Mouse (Mus musculus) heart, embryonic 10.5 days (tissue): ENCODE data around the gene Mgea5. TPM values are rescaled to one million over a fixed set of nuclear protein-coding genes. Genes with fewer than 3 reads are reported as not detected.

Source experiments
- DNase-seq: peaks from one replicate; pipeline ENCODE4 v3.0.0-alpha.2; 2017; ENCODE audit warnings: low spot score
- H3K27ac ChIP-seq: fragments of 300-500 bp; sonication (generic); 2 replicates; pipeline ENCODE4 v1.5.1; 2016; ENCODE audit warnings: mild to moderate bottlenecking
- H3K27me3 ChIP-seq: fragments of 300-500 bp; sonication (generic); 2 replicates; pipeline ENCODE4 v1.6.1; 2016; ENCODE audit warnings: mild to moderate bottlenecking; ENCODE audit not compliant: poor library complexity, insufficient read depth, severe bottlenecking
- H3K36me3 ChIP-seq: fragments of 300-500 bp; sonication (generic); 2 replicates; pipeline ENCODE4 v1.6.1; 2016; ENCODE audit warnings: mild to moderate bottlenecking, moderate library complexity
- H3K4me1 ChIP-seq: fragments of 300-500 bp; sonication (generic); 2 replicates; pipeline ENCODE4 v1.6.1; 2016; ENCODE audit warnings: mild to moderate bottlenecking
- H3K4me3 ChIP-seq: fragments of 300-500 bp; sonication (generic); 2 replicates; pipeline ENCODE4 v1.5.1; 2016; ENCODE audit warnings: mild to moderate bottlenecking, moderate library complexity
- H3K9me3 ChIP-seq: fragments of 300-500 bp; sonication (generic); 2 replicates; pipeline ENCODE4 v1.6.1; 2016; ENCODE audit warnings: mild to moderate bottlenecking, moderate library complexity
- WGBS: fragments of 180-500 bp; shearing (Covaris S2); methylation state at CpG from one replicate; pipeline ENCODE4 v1.1.7; 2016; 5-methylcytosine and 5-hydroxymethylcytosine counted together
- polyA plus RNA-seq: library from polyadenylated mRNA; unstranded; fragments of >200 nt; fragmentation: Nextera tagmentation; extraction: Ambion mirVana; gene quantifications from 2 replicates; pipeline ENCODE4 v1.2.1, GENCODE M21; 2016

Gene Mgea5
- polyA plus RNA-seq, 1 experiment from 2014 or later = 52.5 TPM

- Histone ChIP-seq H3K27me3 (peaks cover 86% of the 10 kb centered on the region), H3K27ac (no peak overlapping the region), H3K4me1 (peaks cover 32% of the 10 kb centered on the region), H3K4me3 (no peak overlapping the region), H3K9me3 (no peaks in the 10 kb centered on the region), H3K36me3 (no peaks in the 10 kb centered on the region)
- WGBS = 5% methylated on average over 10 of the region's 10 CpGs
- DNase-seq = no peak
Observed at GRCm38 (mm10) chr19:45733564-45733963, 50.1 kb downstream of the Mgea5 start.

GRCm38 (mm10) chr19:45731658-45732057, 52.0 kb downstream of the Mgea5 start:
- Histone ChIP-seq H3K36me3 (no peaks in the 10 kb centered on the region), H3K4me1 (peaks cover 22% of the 10 kb centered on the region), H3K4me3 (no peak overlapping the region), H3K9me3 (no peaks in the 10 kb centered on the region), H3K27me3 (peaks cover 81% of the 10 kb centered on the region), H3K27ac (no peak overlapping the region)
- no peak for DNase-seq
- WGBS = 64% methylated on average over 7 of the region's 7 CpGs

- peaks cover 26% of the 10 kb centered on the region for H3K4me1 ChIP-seq
- peaks cover 77% of the 10 kb centered on the region for H3K27me3 ChIP-seq
- DNase-seq = no peak
- no peak overlapping the region for H3K27ac ChIP-seq
- H3K36me3 ChIP-seq = no peaks in the 10 kb centered on the region
- WGBS = 71% methylated on average over 8 of the region's 8 CpGs
- H3K9me3 ChIP-seq = no peaks in the 10 kb centered on the region
- H3K4me3 ChIP-seq = no peak overlapping the region
Observed at GRCm38 (mm10) chr19:45730042-45730441, 53.6 kb downstream of the Mgea5 start.

- Histone ChIP-seq H3K9me3 (no peaks in the 10 kb centered on the region), H3K36me3 (no peaks in the 10 kb centered on the region), H3K27ac (no peak overlapping the region), H3K4me1 (peaks cover 9% of the 10 kb centered on the region), H3K27me3 (peaks cover 50% of the 10 kb centered on the region), H3K4me3 (no peak overlapping the region)
- DNase-seq = no peak
- 64% methylated on average over 10 of the region's 10 CpGs for WGBS
Observed at GRCm38 (mm10) chr19:45727231-45727630, 56.4 kb downstream of the Mgea5 start.

- peak overlapping the region; percentile 4; the same call in 1 of the 2 replicates for H3K27ac ChIP-seq
- H3K4me1 ChIP-seq = peaks cover 9% of the 10 kb centered on the region
- peaks cover 38% of the 10 kb centered on the region for H3K27me3 ChIP-seq
- H3K9me3 ChIP-seq = no peaks in the 10 kb centered on the region
- 26% methylated on average over 14 of the region's 14 CpGs for WGBS
- no peak for DNase-seq
- 0 out of 2 replicates have a peak overlapping the region, but pooled peaks have one; percentile 16 for H3K4me3 ChIP-seq
- H3K36me3 ChIP-seq = no peaks in the 10 kb centered on the region
Observed at GRCm38 (mm10) chr19:45725677-45726277, 57.9 kb downstream of the Mgea5 start.

- Histone ChIP-seq H3K4me1 (peaks cover 17% of the 10 kb centered on the region), H3K4me3 (no peak overlapping the region), H3K27me3 (peaks cover 33% of the 10 kb centered on the region), H3K27ac (no peak overlapping the region), H3K36me3 (no peaks in the 10 kb centered on the region), H3K9me3 (no peaks in the 10 kb centered on the region)
- DNase-seq = no peak
- WGBS = 69% methylated on average over 5 of the region's 5 CpGs
Observed at GRCm38 (mm10) chr19:45722188-45722587, 61.4 kb downstream of the Mgea5 start.

- no peak for DNase-seq
- H3K27ac ChIP-seq = no peak overlapping the region
- peak overlapping the region; percentile 37; the same call in 1 of the 2 replicates for H3K4me3 ChIP-seq
- H3K4me1 ChIP-seq = 0 out of 2 replicates have a peak, but pooled peaks cover 16% of the 10 kb centered on the region
- whole genome bisulfite sequencing = 65% methylated on average over 3 of the region's 3 CpGs
- H3K9me3 ChIP-seq = no peaks in the 10 kb centered on the region
- peaks cover 24% of the 10 kb centered on the region; the same call in 1 of the 2 replicates for H3K27me3 ChIP-seq
- H3K36me3 ChIP-seq = no peaks in the 10 kb centered on the region
Observed at GRCm38 (mm10) chr19:45718286-45718685, 65.4 kb downstream of the Mgea5 start.

GRCm38 (mm10) chr19:45717493-45718220, 66.0 kb downstream of the Mgea5 start:
- Histone ChIP-seq H3K4me1 (0 out of 2 replicates have a peak, but pooled peaks cover 16% of the 10 kb centered on the region), H3K27ac (peak overlapping the region; percentile 19; the same call in 1 of the 2 replicates), H3K27me3 (peaks cover 24% of the 10 kb centered on the region; the same call in 1 of the 2 replicates), H3K9me3 (no peaks in the 10 kb centered on the region), H3K36me3 (no peaks in the 10 kb centered on the region), H3K4me3 (peak overlapping the region; percentile 37)
- WGBS = 8% methylated on average over 16 of the region's 16 CpGs
- DNase-seq = no peak

- no peak overlapping the region for H3K27ac ChIP-seq
- 69% methylated on average over 3 of the region's 3 CpGs for WGBS
- H3K27me3 ChIP-seq = no peaks in the 10 kb centered on the region
- no peak for DNase-seq
- H3K9me3 ChIP-seq = no peaks in the 10 kb centered on the region
- no peak overlapping the region for H3K4me3 ChIP-seq
- no peaks in the 10 kb centered on the region for H3K36me3 ChIP-seq
- H3K4me1 ChIP-seq = peaks cover 6% of the 10 kb centered on the region; the same call in 1 of the 2 replicates
Observed at GRCm38 (mm10) chr19:45708704-45709103, 74.9 kb downstream of the Mgea5 start.

Other genes with a start within 250 kb of the Mgea5 start
- gene Poll, start 223.3 kb downstream of the Mgea5 start, polyA plus RNA-seq = 19.2 and 19.4 TPM in 2 replicates
- gene Gm17018, start 223.2 kb downstream of the Mgea5 start, polyA plus RNA-seq = 32.5 and 35.0 TPM in 2 replicates
- 5.5 and 6.0 TPM in 2 replicates for gene Fbxw4, start 123.5 kb downstream of the Mgea5 start, polyA plus RNA-seq
- 1.9 and 8.8 TPM in 2 replicates for gene Fgf8, start 40.9 kb downstream of the Mgea5 start, polyA plus RNA-seq
- gene Npm3, start 34.2 kb downstream of the Mgea5 start, polyA plus RNA-seq = 12.3 and 13.6 TPM in 2 replicates
- gene Kcnip2, start 32.2 kb upstream of the Mgea5 start, polyA plus RNA-seq = 0.35 and 0.53 TPM in 2 replicates
- 16.0 and 16.6 TPM in 2 replicates for gene Armh3, start 214.7 kb upstream of the Mgea5 start, polyA plus RNA-seq
- gene Hps6, start 219.7 kb upstream of the Mgea5 start, polyA plus RNA-seq = 7.1 and 7.4 TPM in 2 replicates